Mouse (Mus musculus) limb, embryonic 15.5 days (tissue): Measurements from ENCODE around the gene Ints14. TPM values are rescaled to one million over a fixed set of nuclear protein-coding genes. Genes with fewer than 3 reads are reported as not detected.

ENCODE experiments used
- ATAC-seq: fragments of 200-750 bp; cut with Nextera tagmentation; 2 replicates; pipeline ENCODE4 v1.8.0; 2017; ENCODE audit warnings: low read depth, moderate TSS enrichment; ENCODE audit not compliant: insufficient number of reproducible peaks, low FRiP score, low TSS enrichment
- H3K27ac ChIP-seq: fragments of 300-500 bp; sonication (generic); 2 replicates; pipeline ENCODE4 v1.5.1; 2015; ENCODE audit warnings: moderate library complexity, mild to moderate bottlenecking, inconsistent platforms
- H3K27me3 ChIP-seq: fragments of 300-500 bp; sonication (generic); 2 replicates; pipeline ENCODE4 v1.6.1; 2015; ENCODE audit warnings: inconsistent platforms
- H3K36me3 ChIP-seq: fragments of 300-500 bp; sonication (generic); 2 replicates; pipeline ENCODE4 v1.6.1; 2015; ENCODE audit warnings: inconsistent platforms
- H3K4me1 ChIP-seq: fragments of 300-500 bp; sonication (generic); 2 replicates; pipeline ENCODE4 v1.6.1; 2015; ENCODE audit warnings: inconsistent platforms
- H3K4me2 ChIP-seq: fragments of 300-500 bp; sonication (generic); 2 replicates; pipeline ENCODE4 v1.6.1; 2015; ENCODE audit warnings: mild to moderate bottlenecking, inconsistent platforms
- H3K4me3 ChIP-seq: fragments of 300-500 bp; sonication (generic); 2 replicates; pipeline ENCODE4 v1.5.1; 2015; ENCODE audit warnings: mild to moderate bottlenecking, inconsistent platforms
- H3K9ac ChIP-seq: fragments of 300-500 bp; sonication (generic); 2 replicates; pipeline ENCODE4 v1.6.1; 2015; ENCODE audit warnings: inconsistent platforms
- H3K9me3 ChIP-seq: fragments of 300-500 bp; sonication (generic); 2 replicates; pipeline ENCODE4 v1.6.1; 2016; ENCODE audit warnings: inconsistent platforms
- WGBS: fragments of 180-500 bp; shearing (Covaris S2); methylation state at CpG from one replicate; pipeline ENCODE4 v1.1.7; 2015; 5-methylcytosine and 5-hydroxymethylcytosine counted together
- polyA plus RNA-seq: library from polyadenylated mRNA; unstranded; fragments of >200 nt; fragmentation: Nextera tagmentation; extraction: Ambion mirVana; gene quantifications from 2 replicates; pipeline ENCODE4 v1.2.1, GENCODE M21; 2015

Gene Ints14
- polyA plus RNA-seq, 1 experiment from 2014 or later = 43.2 TPM

GRCm38 (mm10) chr9:64937491-64937890, 23.2 kb upstream of the Ints14 start:
- no peaks in the 10 kb centered on the region for H3K9me3 ChIP-seq
- H3K9ac ChIP-seq = no peak overlapping the region
- H3K27ac ChIP-seq = no peak overlapping the region
- no peak for ATAC-seq
- H3K4me3 ChIP-seq = no peak overlapping the region
- 0 out of 2 replicates have a peak, but pooled peaks cover under 1% of the 10 kb centered on the region for H3K27me3 ChIP-seq
- H3K4me2 ChIP-seq = no peak overlapping the region
- peaks cover 19% of the 10 kb centered on the region for H3K4me1 ChIP-seq
- 62% methylated on average over 5 of the region's 5 CpGs for WGBS
- no peaks in the 10 kb centered on the region for H3K36me3 ChIP-seq

GRCm38 (mm10) chr9:64938535-64938934, 22.2 kb upstream of the Ints14 start:
- 0 out of 2 replicates have a peak, but pooled peaks cover 3% of the 10 kb centered on the region for H3K27me3 ChIP-seq
- ATAC-seq = no peak
- no peak overlapping the region for H3K9ac ChIP-seq
- H3K36me3 ChIP-seq = no peaks in the 10 kb centered on the region
- H3K4me3 ChIP-seq = no peak overlapping the region
- no peaks in the 10 kb centered on the region for H3K9me3 ChIP-seq
- 70% methylated on average over 5 of the region's 5 CpGs for WGBS
- H3K27ac ChIP-seq = no peak overlapping the region
- no peak overlapping the region for H3K4me2 ChIP-seq
- peaks cover 19% of the 10 kb centered on the region for H3K4me1 ChIP-seq

DNA sequence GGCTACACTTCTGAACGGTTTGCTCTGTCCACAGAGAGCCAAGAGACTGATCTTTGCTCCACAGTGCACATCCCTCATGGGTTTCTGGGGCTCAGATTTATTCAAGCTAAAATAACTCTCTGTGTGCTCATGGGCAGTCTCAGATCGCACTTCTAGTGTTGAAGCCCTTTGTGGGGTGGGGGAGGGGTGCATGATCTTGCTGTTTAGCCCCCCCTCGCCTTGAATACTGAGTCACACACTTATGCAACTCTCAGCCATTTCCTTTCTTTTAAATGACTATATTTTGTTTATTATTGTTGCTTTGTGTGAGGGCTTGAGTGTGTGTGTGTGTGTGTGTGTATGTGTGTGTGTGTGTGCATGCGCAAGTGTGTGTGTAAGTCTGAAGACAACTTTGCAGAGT, 21.4 kb upstream of the Ints14 start:
- H3K4me2 ChIP-seq = no peak overlapping the region
- H3K27ac ChIP-seq = no peak overlapping the region
- H3K4me1 ChIP-seq = peaks cover 18% of the 10 kb centered on the region
- no peaks in the 10 kb centered on the region for H3K9me3 ChIP-seq
- WGBS = 60% methylated on average over 4 of the region's 4 CpGs
- 0 out of 2 replicates have a peak, but pooled peaks cover 6% of the 10 kb centered on the region for H3K27me3 ChIP-seq
- H3K9ac ChIP-seq = no peak overlapping the region
- no peaks in the 10 kb centered on the region for H3K36me3 ChIP-seq
- no peak for ATAC-seq
- H3K4me3 ChIP-seq = no peak overlapping the region

DNA sequence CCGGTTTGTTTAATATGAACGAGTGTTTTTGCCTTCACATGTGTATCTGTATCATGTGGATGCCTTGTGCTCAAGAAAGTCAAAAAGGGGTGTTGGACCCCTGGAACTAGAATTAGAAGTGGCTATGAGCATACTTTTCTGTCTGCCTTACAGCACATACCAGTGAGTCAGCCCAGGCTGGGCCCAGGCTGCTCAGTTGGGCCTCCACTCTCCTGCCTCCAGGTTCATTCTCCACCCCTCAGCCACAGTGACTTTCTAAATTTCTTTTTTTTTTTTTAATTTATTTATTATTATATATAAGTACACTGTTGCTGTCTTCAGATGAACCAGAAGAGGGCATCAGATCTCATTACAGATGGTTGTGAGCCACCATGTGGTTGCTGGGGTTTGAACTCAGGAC, 20.9 kb upstream of the Ints14 start:
- Histone ChIP-seq H3K27me3 (0 out of 2 replicates have a peak, but pooled peaks cover 6% of the 10 kb centered on the region), H3K4me2 (no peak overlapping the region), H3K27ac (no peak overlapping the region), H3K36me3 (no peaks in the 10 kb centered on the region), H3K4me1 (peaks cover 13% of the 10 kb centered on the region), H3K9ac (no peak overlapping the region), H3K4me3 (no peak overlapping the region), H3K9me3 (no peaks in the 10 kb centered on the region)
- 87% methylated on average over 2 of the region's 2 CpGs for WGBS
- no peak for ATAC-seq

- Histone ChIP-seq H3K4me2 (no peak overlapping the region), H3K9me3 (no peaks in the 10 kb centered on the region), H3K4me1 (peaks cover 13% of the 10 kb centered on the region), H3K36me3 (no peaks in the 10 kb centered on the region), H3K4me3 (no peak overlapping the region), H3K27me3 (0 out of 2 replicates have a peak, but pooled peaks cover 14% of the 10 kb centered on the region), H3K9ac (no peak overlapping the region), H3K27ac (no peak overlapping the region; the same call in 1 of the 2 replicates)
- ATAC-seq = no peak
- WGBS = 43% methylated on average over 11 of the region's 11 CpGs
Measured at GRCm38 (mm10) chr9:64940731-64941346, 19.9 kb upstream of the Ints14 start.

GRCm38 (mm10) chr9:64941650-64942049, 19.1 kb upstream of the Ints14 start:
- Histone ChIP-seq H3K27ac (no peak overlapping the region), H3K36me3 (no peaks in the 10 kb centered on the region), H3K9ac (no peak overlapping the region), H3K4me2 (no peak overlapping the region), H3K4me1 (peaks cover 13% of the 10 kb centered on the region), H3K4me3 (no peak overlapping the region), H3K27me3 (0 out of 2 replicates have a peak, but pooled peaks cover 14% of the 10 kb centered on the region), H3K9me3 (no peaks in the 10 kb centered on the region)
- WGBS = 74% methylated on average over 4 of the region's 4 CpGs
- ATAC-seq = no peak

GRCm38 (mm10) chr9:64943997-64944396, 16.7 kb upstream of the Ints14 start:
- WGBS = 9% methylated on average over 11 of the region's 11 CpGs
- Histone ChIP-seq H3K36me3 (no peaks in the 10 kb centered on the region), H3K27me3 (peaks cover 25% of the 10 kb centered on the region; the same call in 1 of the 2 replicates), H3K9ac (no peak overlapping the region), H3K27ac (no peak overlapping the region), H3K4me3 (no peak overlapping the region), H3K4me1 (peaks cover 13% of the 10 kb centered on the region), H3K4me2 (no peak overlapping the region), H3K9me3 (no peaks in the 10 kb centered on the region)
- no peak for ATAC-seq

GRCm38 (mm10) chr9:64947483-64948095, 13.1 kb upstream of the Ints14 start:
- 82% methylated on average over 9 of the region's 9 CpGs for WGBS
- no peaks in the 10 kb centered on the region for H3K9me3 ChIP-seq
- H3K36me3 ChIP-seq = no peaks in the 10 kb centered on the region
- H3K9ac ChIP-seq = no peak overlapping the region
- no peak overlapping the region for H3K4me3 ChIP-seq
- H3K4me1 ChIP-seq = peaks cover 4% of the 10 kb centered on the region; the same call in 1 of the 2 replicates
- H3K27ac ChIP-seq = no peak overlapping the region
- no peak for ATAC-seq
- H3K4me2 ChIP-seq = no peak overlapping the region
- peaks cover 37% of the 10 kb centered on the region for H3K27me3 ChIP-seq

DNA sequence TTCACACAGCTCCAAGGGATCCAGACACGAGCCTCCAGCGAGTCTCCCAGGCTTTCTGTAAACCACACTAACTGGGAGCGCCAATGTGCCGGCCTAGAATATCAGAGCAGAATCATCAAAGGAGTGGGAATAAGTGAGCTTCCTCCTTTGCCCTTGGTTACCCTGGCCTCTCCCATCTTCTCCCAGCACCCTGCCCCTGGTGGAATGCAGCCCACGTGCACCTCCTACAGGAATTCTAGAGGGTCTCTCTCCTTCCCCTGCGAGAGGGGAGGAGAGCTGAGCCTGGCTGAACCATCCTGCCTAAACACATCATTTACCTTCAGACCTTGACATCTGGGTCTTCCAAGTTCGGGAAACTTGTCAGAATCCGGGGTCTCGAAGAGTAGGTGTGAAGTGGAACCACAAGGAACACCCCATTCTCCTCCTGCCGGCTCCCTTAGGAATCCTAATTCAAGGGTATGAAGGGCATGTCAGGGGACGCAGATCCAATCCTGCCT, 9.5 kb upstream of the Ints14 start, which contains the start of gene Slc24a1:
Gene Slc24a1, minus strand, starts transcription at position 447 of the 497 bp plus-strand sequence.
- no peaks in the 10 kb centered on the region for H3K36me3 ChIP-seq
- no peak within 1 kb of the TSS for H3K27ac ChIP-seq
- no peak within 1 kb of the TSS for H3K4me2 ChIP-seq
- no peak within 1 kb of the TSS for H3K4me3 ChIP-seq
- no peak for ATAC-seq
- H3K9ac ChIP-seq = no peak within 1 kb of the TSS
- WGBS = 28% methylated on average over 11 of the region's 11 CpGs
- H3K4me1 ChIP-seq = no peaks in the 10 kb centered on the region
- peaks cover 30% of the 10 kb centered on the region for H3K27me3 ChIP-seq
- no peaks in the 10 kb centered on the region for H3K9me3 ChIP-seq

GRCm38 (mm10) chr9:64952055-64952454, 8.7 kb upstream of the Ints14 start:
- Histone ChIP-seq H3K4me3 (no peak overlapping the region), H3K36me3 (no peaks in the 10 kb centered on the region), H3K27ac (no peak overlapping the region), H3K9me3 (no peaks in the 10 kb centered on the region), H3K4me2 (no peak overlapping the region), H3K27me3 (peaks cover 30% of the 10 kb centered on the region), H3K4me1 (no peaks in the 10 kb centered on the region), H3K9ac (no peak overlapping the region)
- 21% methylated on average over 5 of the region's 5 CpGs for WGBS
- ATAC-seq = no peak

GRCm38 (mm10) chr9:64953190-64953589, 7.5 kb upstream of the Ints14 start:
- 70% methylated on average over 7 of the region's 7 CpGs for WGBS
- no peak overlapping the region for H3K4me2 ChIP-seq
- no peak for ATAC-seq

DNA sequence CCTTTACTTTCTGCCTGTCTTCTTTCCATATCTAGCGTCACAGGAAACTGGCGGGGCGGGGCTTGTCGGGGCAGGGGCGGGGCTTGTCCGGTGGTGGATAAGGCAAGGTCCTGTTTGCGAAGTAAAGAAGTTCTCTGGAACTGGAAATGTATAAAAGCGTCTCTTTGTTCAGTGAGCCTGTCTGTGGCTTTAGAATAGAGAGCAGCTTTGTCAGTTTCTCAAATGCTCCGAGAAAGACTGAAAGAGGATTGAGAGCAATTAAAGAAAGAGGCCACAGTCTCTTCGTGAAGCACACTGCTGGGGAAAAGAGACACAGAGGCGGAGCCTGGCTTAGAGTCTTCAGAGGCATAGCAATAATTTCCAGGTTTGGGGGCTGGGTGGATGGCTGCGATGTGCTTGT, 4.4 kb upstream of the Ints14 start:
- H3K4me3 ChIP-seq = no peak overlapping the region

More at GRCm38 (mm10) chr9:64953190-64953589, 7.5 kb upstream of the Ints14 start:
- peaks cover 20% of the 10 kb centered on the region for H3K27me3 ChIP-seq
- no peaks in the 10 kb centered on the region for H3K9me3 ChIP-seq
- no peak overlapping the region for H3K27ac ChIP-seq
- no peaks in the 10 kb centered on the region for H3K4me1 ChIP-seq
- H3K4me3 ChIP-seq = no peak overlapping the region
- no peak overlapping the region for H3K9ac ChIP-seq
- no peaks in the 10 kb centered on the region for H3K36me3 ChIP-seq

More for the DNA sequence above, 4.4 kb upstream of the Ints14 start:
- H3K36me3 ChIP-seq = no peaks in the 10 kb centered on the region
- ATAC-seq = no peak
- H3K27me3 ChIP-seq = peaks cover 12% of the 10 kb centered on the region
- H3K9me3 ChIP-seq = no peaks in the 10 kb centered on the region
- H3K9ac ChIP-seq = no peak overlapping the region
- H3K4me1 ChIP-seq = peaks cover 7% of the 10 kb centered on the region
- WGBS = 34% methylated on average over 12 of the region's 12 CpGs
- H3K4me2 ChIP-seq = 0 out of 2 replicates have a peak overlapping the region, but pooled peaks have one; percentile 12
- no peak overlapping the region for H3K27ac ChIP-seq
